Mouse (Mus musculus) kidney, adult 2 months (tissue): ENCODE measurements around the gene Ak1. TPM values are rescaled to one million over a fixed set of nuclear protein-coding genes. Genes with fewer than 3 reads are reported as not detected.

Experiments used
- DNase-seq: peaks from one replicate; pipeline ENCODE4 v3.0.0; 2021
- H3K27ac ChIP-seq: fragments of 200-500 bp; 2 replicates; pipeline ENCODE4 v1.5.1; 2012; ENCODE audit warnings: low read depth, low read length, control low read depth, inconsistent platforms; ENCODE audit not compliant: insufficient read depth
- H3K27me3 ChIP-seq: fragments of 200-500 bp; replicated peaks from 2 replicates; pipeline ENCODE4 v1.6.1; 2012; ENCODE audit warnings: mild to moderate bottlenecking, moderate library complexity, low read length, inconsistent platforms; ENCODE audit not compliant: control insufficient read depth, insufficient read depth
- H3K36me3 ChIP-seq: fragments of 200-500 bp; 2 replicates; pipeline ENCODE4 v1.6.1; 2012; ENCODE audit warnings: mild to moderate bottlenecking, moderate library complexity, low read length, inconsistent platforms; ENCODE audit not compliant: control insufficient read depth, insufficient read depth
- H3K4me1 ChIP-seq: fragments of 200-500 bp; 2 replicates; pipeline ENCODE4 v1.6.1; 2011; ENCODE audit warnings: low read length; ENCODE audit not compliant: control insufficient read depth, insufficient read depth
- H3K4me3 ChIP-seq: fragments of 200-500 bp; 2 replicates; pipeline ENCODE4 v1.5.1; 2011; ENCODE audit warnings: mild to moderate bottlenecking, low read depth, low read length, control low read depth; ENCODE audit not compliant: insufficient read depth
- CTCF ChIP-seq: fragments of 200-500 bp; conservative IDR thresholded peaks from 2 replicates; pipeline ENCODE4 v1.5.1; 2011; ENCODE audit warnings: low read depth, mild to moderate bottlenecking, control low read depth, low read length, moderate library complexity, mixed read lengths; ENCODE audit not compliant: insufficient read depth, insufficient read length
- POLR2A ChIP-seq: fragments of 200-500 bp; IDR thresholded peaks from one replicate; pipeline ENCODE4 v1.6.1; 2011; ENCODE audit warnings: low read depth, low read length, control low read depth
- WGBS: fragments of 180-500 bp; shearing (Covaris S2); methylation state at CpG from one replicate; pipeline ENCODE4 v1.1.7; 2018; 5-methylcytosine and 5-hydroxymethylcytosine counted together
- polyA plus RNA-seq: library from polyadenylated mRNA; depleted of rRNA; stranded (reverse); fragments of >200 nt; gene quantifications from 2 replicates; pipeline ENCODE4 v1.2.3, GENCODE M21; 2012

The Ak1 gene
- polyA plus RNA-seq, 1 experiment = 47.4 TPM

GRCm38 (mm10) chr2:32637778-32638281 lies 16.3 kb downstream of the Ak1 start:
- DNase-seq = peak; percentile 90
- TF ChIP-seq POLR2A (no peak), CTCF (no peak)
- Histone ChIP-seq H3K4me3 (no peak overlapping the region), H3K27ac (peak overlapping the region; percentile 81), H3K36me3 (no peaks in the 10 kb centered on the region), H3K27me3 (no peaks in the 10 kb centered on the region), H3K4me1 (no peaks in the 10 kb centered on the region)
- 31% methylated on average over 11 of the region's 11 CpGs for WGBS

- Histone ChIP-seq H3K4me1 (0 out of 2 replicates have a peak, but pooled peaks cover 2% of the 10 kb centered on the region), H3K4me3 (no peak overlapping the region), H3K27ac (no peak overlapping the region), H3K36me3 (no peaks in the 10 kb centered on the region), H3K27me3 (no peaks in the 10 kb centered on the region)
- DNase-seq = no peak
- 65% methylated on average over 1 of the region's 1 CpGs for WGBS
- TF ChIP-seq CTCF = no peak
- no peak for TF ChIP-seq POLR2A
These were observed 18.1 kb downstream of the Ak1 start for GRCm38 (mm10) chr2:32639632-32640031.

DNA sequence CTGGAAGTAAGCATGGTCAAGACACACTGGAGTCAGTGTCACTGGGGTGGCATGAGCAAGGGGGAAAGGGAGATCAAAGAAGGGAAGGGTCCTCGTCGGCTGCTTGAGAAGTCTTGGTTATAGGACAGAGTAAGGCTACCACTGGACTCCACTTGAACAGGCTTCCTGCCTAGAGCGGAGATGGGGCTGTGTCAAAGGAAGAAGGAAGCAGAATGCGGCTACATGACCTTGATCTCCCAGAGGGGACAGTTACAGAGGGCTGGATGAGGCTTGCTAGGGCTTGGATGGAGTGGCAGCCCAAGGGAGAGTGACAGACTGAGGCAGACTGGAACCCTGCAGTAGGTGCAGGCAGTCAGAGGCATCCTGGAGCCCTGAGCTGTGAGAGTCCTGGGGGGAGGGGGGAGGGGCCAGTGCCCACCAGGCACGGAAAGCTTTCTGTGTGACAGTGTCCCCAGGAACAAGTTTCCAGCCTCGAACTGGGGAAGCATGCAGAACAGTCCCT lies 19.0 kb downstream of the Ak1 start:
- DNase-seq = no peak
- Histone ChIP-seq H3K4me1 (peaks cover 7% of the 10 kb centered on the region), H3K4me3 (no peak overlapping the region), H3K27me3 (no peaks in the 10 kb centered on the region), H3K36me3 (no peaks in the 10 kb centered on the region), H3K27ac (no peak overlapping the region)
- 58% methylated on average over 6 of the region's 6 CpGs for WGBS
- TF ChIP-seq POLR2A = no peak
- no peak for TF ChIP-seq CTCF

DNA sequence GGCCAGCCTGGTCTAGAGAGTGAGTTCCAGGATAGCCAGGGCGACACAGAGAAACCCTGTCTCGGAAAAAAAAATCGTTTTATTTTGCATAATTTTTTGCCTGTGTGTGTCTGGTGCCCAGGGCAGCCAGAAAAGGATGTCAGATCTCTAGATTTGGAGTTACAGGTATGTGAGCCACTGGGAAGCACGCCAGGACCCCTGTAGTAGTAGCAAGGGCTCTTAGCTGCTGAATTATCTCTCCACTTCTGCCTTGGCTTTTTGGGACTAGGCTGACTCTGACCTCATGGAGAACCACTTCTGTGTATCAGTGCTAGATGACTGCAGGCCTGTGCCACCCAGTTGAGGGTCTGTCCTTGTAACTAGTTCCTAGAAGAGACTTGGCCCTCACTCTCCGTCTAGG lies 20.3 kb downstream of the Ak1 start:
- TF ChIP-seq POLR2A = no peak
- TF ChIP-seq CTCF = no peak
- peaks cover 7% of the 10 kb centered on the region for H3K4me1 ChIP-seq
- 81% methylated on average over 5 of the region's 5 CpGs for WGBS

GRCm38 (mm10) chr2:32642813-32643212 lies 21.3 kb downstream of the Ak1 start:
- no peaks in the 10 kb centered on the region for H3K27me3 ChIP-seq
- no peak overlapping the region for H3K4me3 ChIP-seq
- 74% methylated on average over 7 of the region's 7 CpGs for WGBS
- DNase-seq = peak; percentile 78
- peak overlapping the region; percentile 47; the same call in 1 of the 2 replicates for H3K27ac ChIP-seq
- H3K4me1 ChIP-seq = peaks cover 7% of the 10 kb centered on the region
- TF ChIP-seq CTCF (no peak), POLR2A (no peak)
- no peaks in the 10 kb centered on the region for H3K36me3 ChIP-seq

More for the DNA sequence above, 20.3 kb downstream of the Ak1 start:
- no peaks in the 10 kb centered on the region for H3K27me3 ChIP-seq
- no peak for DNase-seq
- no peak overlapping the region for H3K4me3 ChIP-seq
- no peaks in the 10 kb centered on the region for H3K36me3 ChIP-seq
- H3K27ac ChIP-seq = no peak overlapping the region

GRCm38 (mm10) chr2:32644083-32644482 lies 22.5 kb downstream of the Ak1 start:
- no peak for TF ChIP-seq CTCF
- TF ChIP-seq POLR2A = no peak
- no peaks in the 10 kb centered on the region for H3K27me3 ChIP-seq
- 81% methylated on average over 9 of the region's 9 CpGs for WGBS
- DNase-seq = no peak
- H3K4me3 ChIP-seq = no peak overlapping the region
- H3K4me1 ChIP-seq = peaks cover 7% of the 10 kb centered on the region
- no peak overlapping the region for H3K27ac ChIP-seq
- H3K36me3 ChIP-seq = no peaks in the 10 kb centered on the region

GRCm38 (mm10) chr2:32644799-32645475 lies 23.4 kb downstream of the Ak1 start:
- H3K4me1 ChIP-seq = peaks cover 7% of the 10 kb centered on the region
- WGBS = 79% methylated on average over 8 of the region's 8 CpGs

More at GRCm38 (mm10) chr2:32644799-32645475, 23.4 kb downstream of the Ak1 start:
- H3K36me3 ChIP-seq = no peaks in the 10 kb centered on the region
- TF ChIP-seq CTCF (no peak), POLR2A (no peak)
- 0 out of 2 replicates have a peak overlapping the region, but pooled peaks have one; percentile 1 for H3K27ac ChIP-seq
- no peak for DNase-seq
- H3K4me3 ChIP-seq = no peak overlapping the region
- no peaks in the 10 kb centered on the region for H3K27me3 ChIP-seq
